Mouse (Mus musculus): ENCODE measurements around the gene Ankrd13b. TPM values are rescaled to one million over a fixed set of nuclear protein-coding genes. Genes with fewer than 3 reads are reported as not detected.

Ankrd13b gene
- total RNA-seq, 2 experiments from 2014 or later: 9.2 to 11.2 TPM

DNA sequence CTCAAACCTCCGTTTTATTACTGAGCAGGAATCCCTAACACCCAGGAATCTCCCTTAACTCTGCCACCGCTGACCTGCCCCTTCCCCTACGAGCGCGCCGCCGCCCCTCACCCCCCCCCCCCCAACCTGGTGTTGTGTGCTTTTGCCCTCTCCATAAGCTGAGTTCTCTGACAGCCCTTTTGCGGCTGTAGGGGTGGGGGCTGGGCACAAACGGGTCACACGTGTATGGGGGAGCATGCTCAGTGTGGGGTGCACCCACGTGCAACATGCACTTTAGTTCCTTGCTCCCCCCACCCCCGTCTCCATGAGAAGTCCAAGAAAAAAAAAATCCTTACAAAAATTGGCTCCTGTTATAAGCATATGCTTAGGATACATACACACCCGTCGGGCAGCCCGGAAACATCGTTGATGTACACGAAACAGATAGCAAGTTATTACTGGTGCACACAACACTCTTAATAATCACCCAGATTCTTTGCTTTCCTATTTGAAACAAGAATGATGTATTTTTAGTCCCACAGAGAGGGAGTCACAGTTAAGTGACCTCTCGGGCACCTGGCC lies 2.9 kb upstream of the Ankrd13b start:
- peak in 1 of 2 experiments; percentile 42 for DNase-seq

DNA sequence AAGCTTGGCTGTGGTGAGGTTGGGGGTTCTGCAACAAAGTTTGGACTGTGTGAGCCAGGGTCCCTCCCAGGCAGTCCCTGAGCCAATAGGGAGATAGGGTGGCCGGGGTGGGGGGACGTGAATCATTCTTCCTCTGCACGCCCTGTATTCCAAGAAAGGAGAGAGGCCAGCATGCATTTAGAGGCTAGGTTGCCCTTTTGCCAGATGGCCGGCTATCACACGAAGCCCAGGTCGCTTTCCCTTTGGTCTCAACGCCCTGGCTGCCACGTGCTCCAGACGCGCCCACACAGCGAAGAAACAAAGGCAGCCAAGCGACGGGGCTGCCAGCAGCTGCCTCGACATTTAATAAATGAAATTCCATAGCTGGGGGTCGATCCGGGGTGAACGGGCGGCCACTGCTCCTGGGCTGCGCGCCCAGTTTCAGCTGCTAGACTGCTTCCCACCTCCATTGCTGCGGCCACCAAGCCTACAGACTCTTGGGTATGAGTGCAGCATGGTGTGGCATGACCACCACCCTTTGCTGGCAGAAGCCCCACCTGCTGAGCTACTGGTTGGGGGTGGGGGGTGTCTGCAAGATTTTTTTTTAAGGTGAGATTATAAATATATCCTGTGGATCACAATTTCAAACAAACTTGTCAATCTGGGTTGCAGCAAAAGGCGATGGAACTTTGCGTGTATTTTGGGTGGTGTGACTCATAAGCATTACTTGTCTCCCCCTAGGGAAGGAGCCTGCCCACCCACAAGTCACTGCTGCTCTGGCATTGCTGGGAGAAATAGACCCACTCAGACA lies 2.2 kb upstream of the Ankrd13b start:
- DNase-seq: peak; percentile 84

DNA sequence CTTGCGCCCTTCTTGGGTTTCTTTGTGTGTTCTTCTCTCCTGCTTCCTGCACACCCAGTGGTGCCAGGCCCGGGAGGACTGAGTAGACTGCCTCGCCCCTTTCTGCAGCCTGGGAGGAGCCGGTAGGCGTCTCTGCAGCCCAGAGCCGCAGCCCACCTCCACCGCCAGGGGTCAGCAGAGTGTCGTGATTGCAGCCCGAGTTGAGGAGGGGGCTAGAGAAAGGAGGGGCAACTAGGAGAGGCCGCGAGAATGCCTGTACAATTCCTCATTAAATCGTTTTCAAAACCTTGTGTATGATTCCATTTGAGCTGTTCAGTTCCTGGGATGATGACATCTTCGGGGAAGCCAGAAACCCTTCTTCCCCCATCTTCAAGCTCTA lies 1.6 kb upstream of the Ankrd13b start:
- peak; percentile 90 to 96 for DNase-seq

DNA sequence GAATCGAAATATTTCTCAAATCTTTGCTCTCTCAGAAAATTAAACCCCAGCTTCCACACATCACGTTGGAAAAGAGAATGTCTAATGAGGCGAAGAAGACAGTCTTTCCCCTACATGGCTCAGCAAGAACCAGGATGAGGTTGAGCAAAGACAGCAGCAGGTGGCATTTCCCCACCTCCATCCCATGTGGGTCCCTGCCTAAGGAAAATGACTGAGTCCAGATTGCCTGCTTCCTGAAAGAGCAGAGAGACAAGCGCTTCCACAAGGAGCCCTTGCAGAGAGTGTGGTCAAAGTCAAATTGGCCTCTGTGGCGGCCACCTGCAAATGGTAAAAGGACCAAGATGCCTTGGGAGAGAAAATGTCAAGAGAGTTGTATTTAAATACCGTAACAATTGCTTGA lies 973 bp upstream of the Ankrd13b start:
- no peak for DNase-seq

DNA sequence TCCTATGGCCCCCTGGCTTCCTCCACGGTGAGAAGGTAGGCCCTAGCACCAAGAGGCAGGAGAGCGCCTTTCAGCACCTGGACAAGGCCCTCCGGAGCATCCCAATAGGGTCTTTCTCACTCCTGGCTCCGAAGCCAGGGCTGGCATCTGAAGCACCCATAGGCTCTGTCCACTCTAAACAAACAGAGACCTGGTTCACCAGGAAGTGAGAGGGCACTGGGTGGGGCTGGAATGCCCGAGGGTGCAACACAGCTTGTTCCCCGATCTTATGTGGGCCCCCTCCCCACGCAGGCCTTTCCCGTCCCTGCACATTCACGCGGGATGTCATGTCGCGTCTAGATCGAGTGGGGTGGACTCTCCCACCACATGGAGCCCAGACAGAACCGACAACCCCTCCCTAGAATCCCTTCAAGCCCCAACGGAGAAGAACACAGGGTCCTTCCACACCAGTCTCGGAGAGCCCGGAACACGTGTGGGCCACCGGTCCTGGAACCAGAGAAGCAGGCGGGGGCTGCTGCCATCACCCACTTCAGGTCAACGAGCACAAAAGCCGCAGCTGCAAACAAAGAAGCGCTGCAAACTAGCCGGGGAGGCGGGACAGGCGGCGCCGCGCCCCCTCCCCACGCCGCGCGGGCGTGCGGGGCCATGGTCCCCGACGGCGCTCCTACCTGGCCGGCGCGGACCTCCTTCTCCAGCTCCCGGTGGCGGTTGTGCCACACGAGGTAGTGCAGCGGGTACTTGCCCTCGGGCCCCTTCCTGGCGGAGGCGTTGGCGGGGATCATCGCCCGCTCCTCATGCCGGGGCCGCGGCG lies 502 bp downstream of the Ankrd13b start:
- peak in 1 of 2 experiments; percentile 16 for DNase-seq

DNA sequence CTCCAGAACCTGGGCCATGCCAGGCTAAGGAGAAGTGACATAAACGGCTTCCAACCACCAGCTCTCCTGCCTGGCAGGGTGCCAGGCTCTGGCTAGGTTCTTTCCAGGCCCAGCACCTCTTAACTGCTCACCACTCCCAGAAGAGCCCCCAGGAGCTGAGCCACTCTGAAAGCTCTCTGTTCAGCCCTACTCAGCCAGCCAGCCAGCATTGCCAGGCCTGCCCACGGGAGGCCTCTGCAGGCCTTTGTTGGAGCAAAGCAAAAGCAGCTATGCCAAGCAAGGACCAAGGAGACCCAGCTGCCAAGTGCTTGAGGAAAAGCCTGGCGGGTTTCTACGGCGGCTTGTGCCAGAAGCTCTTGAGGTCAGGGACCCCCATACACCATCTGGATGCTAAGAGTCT lies 2.7 kb downstream of the Ankrd13b start:
- DNase-seq: peak in 1 of 2 experiments; percentile 10

DNA sequence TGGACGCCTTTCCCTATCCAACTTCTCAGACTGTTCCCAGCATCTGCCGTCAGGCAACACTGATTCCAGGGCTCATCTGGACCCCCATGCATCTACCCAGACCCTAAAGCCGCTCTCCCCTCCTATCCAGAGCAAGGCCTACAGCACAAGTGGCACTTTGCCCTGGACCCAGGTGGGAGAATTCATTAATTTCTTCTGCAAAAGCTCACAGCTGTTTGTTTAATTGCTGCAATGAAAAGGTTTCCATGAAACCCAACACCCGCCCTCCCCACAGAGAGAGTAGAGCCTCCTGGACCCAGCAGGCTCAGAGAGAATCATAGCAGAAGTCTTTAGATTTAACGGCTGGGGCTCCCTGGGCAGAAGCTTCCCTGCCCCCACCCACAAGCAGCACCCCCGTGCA lies 4.2 kb downstream of the Ankrd13b start:
- no peak for DNase-seq

DNA sequence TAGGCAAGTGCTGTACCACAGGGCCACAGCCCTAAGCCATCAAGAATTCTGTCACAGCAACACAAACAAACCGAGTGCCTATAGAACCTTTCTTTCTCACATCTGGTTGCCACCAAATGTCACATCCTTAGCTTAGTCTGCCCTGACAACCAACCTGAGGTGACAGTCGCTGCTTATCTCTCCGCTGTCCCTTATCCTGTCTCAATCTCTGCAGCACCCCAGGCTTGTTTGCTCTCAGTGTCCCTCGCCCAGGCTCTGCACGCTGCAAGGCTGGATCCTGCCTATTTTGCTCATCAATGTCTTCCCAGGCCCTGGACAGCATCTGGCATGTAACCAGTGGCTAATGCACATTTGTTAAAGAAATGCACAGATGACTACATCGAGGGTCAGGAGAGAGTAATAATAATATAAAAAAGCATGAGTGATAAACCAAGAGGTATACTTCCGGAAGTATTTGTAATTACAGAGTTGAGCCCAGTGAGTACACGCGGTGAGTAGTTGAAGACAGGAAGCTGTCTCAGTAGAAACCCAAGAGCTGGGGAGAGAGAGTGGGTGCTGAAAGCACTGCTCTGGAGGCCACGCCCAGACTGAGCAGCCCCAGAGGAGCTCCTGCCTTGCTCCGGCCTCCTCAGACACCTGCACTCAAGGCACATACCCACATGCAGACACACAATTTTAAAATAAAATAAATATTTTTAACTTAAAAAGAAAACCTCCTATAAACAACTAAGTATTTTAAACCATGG lies 5.8 kb downstream of the Ankrd13b start:
- no peak for DNase-seq

DNA sequence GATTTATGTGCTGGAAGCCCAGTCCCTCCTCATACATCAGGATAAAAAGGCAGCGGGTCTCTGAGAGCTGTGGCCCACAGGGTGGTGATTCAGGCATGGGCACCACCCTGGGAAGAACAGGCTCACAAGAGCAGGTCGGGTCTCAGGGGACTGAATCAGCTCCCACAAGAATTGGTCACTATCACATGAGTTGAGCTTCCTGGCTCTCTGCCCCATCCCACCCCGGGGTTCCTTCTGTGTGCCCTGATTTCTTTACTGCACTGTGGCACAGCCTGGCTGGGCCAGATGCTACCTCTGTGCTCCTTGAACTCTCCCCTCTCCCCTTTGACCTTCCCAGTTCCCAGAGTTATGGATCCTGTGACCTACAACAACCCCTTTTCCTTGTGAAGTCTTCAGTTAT lies 6.4 kb downstream of the Ankrd13b start:
- DNase-seq: no peak

DNA sequence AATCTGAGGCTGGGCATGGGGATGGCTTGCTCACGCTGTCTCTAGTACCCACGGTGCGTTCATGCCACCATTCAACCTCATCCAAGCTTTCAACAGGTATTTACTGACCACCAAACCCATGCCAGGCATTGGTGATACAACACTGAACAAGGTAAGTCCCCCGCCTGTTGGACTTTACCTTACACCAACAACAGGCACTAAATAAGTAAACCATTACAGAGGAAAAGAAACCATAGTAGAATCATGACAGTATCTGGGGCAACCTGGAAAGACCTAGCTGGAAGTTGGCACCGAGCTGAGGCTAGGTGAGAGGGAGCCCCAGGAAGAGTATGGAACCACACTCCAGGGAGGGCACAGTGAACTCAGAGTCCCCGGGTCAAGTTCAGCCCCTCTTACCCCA lies 12.6 kb downstream of the Ankrd13b start:
- DNase-seq: no peak

DNA sequence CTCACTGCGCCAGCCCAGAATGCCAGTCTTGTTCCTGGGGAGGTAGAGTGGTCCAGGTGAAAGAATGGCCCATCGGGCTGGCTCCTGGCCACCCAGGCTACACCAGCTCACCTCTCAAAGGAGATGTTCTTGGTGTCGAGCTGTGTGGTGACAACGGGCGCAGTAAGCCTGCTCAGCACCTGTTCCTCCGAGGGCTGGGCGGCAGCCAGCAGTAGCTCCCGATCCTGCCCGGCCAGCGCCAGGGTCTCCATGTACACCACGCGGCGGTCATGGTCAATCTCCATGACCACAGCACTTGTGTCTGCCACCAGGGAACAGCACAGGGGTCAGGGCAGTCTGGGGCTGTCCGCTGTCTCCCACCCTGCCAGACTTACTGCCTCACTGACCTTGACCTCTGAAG lies 13.3 kb downstream of the Ankrd13b start:
- DNase-seq: no peak

DNA sequence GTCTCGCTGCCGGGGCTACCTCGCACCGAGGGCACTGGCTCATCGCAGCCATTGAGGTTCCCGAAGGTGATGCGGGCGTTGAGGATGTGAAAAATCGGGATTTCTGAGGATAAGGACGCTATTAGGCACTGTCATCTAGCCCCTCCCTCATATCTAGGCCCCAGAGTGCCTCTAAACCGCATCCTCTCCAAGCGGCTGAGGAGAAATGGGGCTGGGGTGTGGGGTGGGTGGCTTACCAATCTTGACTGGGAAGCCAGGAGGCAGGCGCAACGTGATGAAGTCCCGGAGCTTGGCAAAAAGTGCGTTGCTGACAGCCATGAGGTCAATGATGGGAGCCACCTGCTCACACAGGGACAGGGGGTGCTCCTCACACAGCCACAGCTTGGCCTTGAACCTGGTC lies 16.7 kb downstream of the Ankrd13b start:
- no peak for DNase-seq

DNA sequence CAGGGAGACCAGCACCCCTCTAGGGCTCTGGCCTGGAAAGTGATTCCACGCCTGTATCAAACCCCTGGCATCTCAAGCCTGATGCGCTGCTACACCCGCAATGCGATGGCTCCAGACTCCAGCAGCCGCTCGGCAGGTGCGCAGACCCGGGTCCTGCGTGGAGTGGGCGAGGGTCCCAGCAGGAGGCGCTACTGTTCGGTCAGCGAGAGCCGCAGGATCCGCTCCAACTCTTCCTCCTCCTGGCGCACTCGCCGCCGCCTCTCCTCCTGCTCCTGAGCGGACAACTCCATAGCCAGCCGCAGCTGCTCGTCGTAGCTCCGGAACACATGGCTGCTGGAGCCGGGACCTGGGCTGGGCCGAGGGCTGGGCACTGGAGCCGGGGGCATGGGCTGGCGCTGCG lies 18.1 kb downstream of the Ankrd13b start:
- no peak for DNase-seq

DNA sequence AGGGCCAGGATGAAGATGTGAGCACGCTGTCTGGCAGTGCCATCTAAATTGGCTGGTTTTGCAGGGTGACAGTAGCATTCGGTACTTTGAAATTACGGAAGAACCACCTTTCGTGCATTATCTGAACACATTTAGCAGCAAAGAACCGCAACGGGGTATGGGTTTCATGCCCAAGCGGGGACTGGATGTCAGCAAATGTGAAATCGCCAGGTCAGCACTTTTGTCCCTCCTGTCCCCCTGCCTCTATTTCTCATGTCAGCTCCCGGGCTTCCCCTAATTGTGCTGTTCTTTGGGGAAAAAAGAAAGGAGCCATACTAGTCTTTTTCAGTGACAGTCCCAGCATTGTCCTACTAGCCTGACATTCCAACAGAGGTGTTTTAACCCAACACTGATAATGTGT lies 21.1 kb downstream of the Ankrd13b start:
- no peak for DNase-seq

DNA sequence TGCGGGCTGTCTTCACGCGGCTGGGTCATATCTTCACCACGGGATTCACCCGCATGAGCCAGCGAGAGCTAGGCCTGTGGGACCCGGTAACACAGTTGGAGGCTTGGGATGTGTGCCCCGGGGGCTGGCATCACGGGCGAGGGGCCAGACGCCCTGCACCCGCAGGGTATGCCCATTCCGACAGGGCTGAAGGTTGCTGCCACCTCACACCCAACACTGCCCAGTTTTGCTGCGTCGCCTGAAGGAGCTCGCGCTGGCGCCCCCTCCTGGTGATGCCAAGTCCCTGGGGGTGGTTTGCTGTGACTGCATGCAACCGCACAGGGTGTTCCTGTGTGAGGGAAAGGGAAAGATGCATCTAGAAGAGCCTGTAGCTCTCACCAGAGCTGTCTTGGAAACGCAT lies 21.7 kb downstream of the Ankrd13b start:
- DNase-seq: peak; percentile 83 to 86

DNA sequence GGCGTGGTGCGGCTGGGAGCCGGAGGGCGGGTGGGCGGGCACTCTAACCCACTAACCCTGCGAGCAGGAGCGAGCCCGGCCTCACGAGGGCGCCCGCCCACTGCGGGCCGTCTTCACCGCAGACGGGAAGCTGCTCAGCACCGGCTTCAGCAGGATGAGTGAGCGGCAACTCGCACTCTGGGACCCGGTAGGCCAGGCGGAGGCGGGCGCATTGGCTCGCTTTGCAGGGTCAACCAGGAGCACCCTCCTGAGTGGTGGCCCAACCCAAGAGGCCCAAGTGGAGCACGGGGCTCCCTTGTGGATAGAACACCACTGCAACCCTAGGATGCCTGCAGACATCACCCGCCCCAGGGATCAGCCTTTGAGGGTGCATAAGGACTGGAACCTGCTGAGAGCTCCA lies 22.3 kb downstream of the Ankrd13b start:
- DNase-seq: peak; percentile 85 to 86

DNA sequence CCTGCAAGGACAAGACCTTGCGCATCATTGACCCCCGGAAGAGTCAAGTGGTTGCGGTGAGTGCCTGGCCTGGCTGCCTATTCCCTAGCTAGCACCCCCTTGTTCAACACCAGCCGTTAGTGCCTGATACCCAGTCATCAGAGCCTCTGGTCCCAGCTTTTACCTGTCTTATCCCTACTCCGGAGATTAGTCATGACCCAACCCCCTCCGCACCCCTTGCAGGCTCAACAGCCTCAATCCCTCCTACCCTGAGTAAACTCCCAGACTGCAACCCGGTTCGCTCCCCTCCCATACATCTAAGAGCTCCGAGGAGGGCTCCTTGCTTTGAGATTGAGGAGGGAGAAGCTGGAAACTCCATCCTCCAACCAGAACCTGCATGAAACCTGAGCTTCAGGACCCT lies 22.9 kb downstream of the Ankrd13b start:
- DNase-seq: no peak

DNA sequence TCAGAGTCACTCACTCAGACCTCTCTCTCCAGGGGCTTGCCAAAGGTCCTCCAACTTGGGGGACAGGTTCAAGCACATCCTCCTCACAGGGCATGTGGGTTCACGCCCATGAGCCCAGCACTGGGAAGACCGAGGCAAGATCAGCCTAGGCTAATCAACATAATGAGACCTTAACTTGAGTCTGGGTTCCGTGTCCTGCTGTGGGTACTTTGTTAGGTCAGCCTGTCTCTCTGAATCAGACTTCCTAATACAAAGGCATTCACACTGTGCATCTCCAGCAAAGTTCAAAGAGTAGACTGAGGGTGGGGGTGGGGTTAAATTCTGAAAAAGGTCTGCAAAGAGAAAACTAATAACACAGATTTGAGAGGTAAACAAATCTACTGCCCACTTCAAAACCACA lies 24.4 kb downstream of the Ankrd13b start:
- no peak for DNase-seq

DNA sequence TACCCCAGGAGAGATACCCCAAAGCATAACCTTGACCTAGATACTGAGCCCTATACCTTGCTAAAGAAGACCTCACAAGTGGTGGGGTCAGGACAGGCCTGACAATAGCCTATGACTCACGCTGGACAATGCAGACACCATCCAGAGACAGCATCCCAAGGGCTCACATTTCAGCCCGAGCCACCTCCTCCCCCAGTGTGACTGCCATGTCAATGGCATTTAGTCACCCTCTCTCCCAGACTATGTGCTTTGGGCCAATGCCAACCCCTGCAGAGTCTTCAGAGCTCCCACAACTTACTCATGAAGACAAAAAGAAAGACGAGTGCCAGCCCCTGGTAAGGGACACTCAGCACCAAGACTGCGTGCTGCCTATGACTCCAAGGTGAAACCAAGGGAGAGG lies 24.8 kb downstream of the Ankrd13b start:
- peak in 1 of 2 experiments; percentile 70 for DNase-seq

DNA sequence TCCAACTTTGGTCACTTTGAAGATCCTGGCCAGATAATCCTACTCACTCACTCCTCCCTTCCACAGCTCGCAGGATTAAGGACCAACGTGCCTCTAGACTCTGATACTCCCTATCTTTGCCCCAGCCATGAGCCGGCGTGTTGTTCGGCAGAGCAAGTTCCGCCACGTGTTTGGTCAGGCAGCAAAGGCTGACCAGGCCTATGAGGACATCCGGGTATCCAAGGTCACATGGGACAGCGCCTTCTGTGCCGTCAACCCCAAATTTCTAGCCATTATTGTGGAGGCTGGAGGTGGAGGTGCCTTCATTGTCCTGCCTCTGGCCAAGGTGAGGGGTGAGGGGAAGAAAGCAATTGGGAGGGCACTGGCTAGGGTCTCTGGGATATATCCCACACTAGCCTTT lies 25.7 kb downstream of the Ankrd13b start:
- no peak for DNase-seq

DNA sequence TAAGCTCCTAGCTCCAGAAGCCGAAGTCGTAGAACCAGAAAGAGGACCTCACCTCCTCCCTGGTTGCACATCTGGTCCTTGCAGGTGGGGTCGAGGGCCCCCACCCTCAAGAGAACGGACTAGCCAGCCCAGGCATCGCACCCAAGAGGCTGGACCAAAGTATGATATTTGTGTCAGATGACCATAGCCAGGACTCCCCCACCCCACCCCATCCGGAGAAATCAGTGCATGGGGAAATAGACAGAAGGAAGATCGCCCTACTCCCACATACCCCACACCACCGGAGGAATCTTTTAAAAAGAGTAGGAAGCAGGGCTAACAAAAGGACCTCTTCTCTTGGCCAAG lies 26.4 kb downstream of the Ankrd13b start:
- no peak for DNase-seq

DNA sequence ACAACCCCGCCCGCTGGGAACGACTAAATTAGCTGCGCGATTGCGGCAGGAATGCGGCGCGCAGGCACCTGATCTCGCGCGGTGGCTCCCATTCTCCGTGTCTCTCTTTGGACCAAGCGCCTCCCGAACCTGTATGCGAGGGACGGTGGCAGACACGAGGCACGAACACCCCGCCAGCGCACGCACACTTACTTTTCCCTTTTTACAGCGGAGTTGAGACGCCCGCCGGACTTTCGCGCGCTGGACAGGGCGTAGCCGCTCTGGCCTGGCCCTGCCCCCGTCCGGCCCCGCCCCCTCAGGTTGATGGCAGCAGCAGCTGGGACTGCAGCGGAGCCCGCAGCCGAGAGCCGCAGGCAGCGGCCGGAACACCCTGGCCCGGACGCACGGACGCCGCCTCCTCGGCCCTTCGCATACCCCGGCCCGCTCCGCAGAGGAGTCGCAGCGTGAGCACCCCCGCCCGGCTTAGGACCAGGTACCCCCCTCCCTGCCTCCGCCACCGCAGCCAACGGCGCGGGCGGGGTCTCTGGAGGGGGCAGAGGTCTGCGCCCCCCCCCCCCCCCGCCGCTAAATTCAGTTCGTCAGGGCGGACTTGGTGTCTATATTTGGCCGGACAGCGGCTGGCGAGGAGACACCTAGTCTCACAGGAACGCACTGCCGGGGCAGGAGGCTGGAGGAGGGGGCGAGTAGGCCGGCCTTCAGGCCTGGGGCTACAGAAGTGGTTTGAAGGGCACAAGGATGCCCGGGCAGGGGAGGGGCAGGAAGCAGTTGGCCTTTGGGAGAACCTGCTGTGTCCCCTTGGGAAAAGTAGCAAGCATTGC lies 27.0 kb downstream of the Ankrd13b start, which contains the start of gene Coro6:
Gene Coro6, plus strand, starts transcription at position 129 of the 818 bp plus-strand sequence.
- peak; percentile 91 for DNase-seq

All from heart, adult 18-20 months (tissue).